Mouse (Mus musculus) G1E (cell line): ENCODE data around the gene Abhd13. TPM values are rescaled to one million over a fixed set of nuclear protein-coding genes. Genes with fewer than 3 reads are reported as not detected.
A peak's percentile ranks its signal among the peaks of the same experiment; 100 is the strongest.

ENCODE experiments used
- ATAC-seq: 2 replicates; pipeline ENCODE4 v1.8.0; 2016; ENCODE audit warnings: mild to moderate bottlenecking; ENCODE audit not compliant: insufficient number of reproducible peaks, poor library complexity, low FRiP score, severe bottlenecking; ENCODE audit errors: extremely low read depth
- DNase-seq: peaks from one replicate; pipeline ENCODE4 v3.0.0; 2012; ENCODE audit warnings: low spot score
- H3K27me3 ChIP-seq: 2 replicates; pipeline ENCODE4 v1.6.1; 2012; ENCODE audit warnings: mild to moderate bottlenecking, low read length, inconsistent platforms; ENCODE audit not compliant: insufficient read depth
- H3K36me3 ChIP-seq: replicated peaks from 2 replicates; pipeline ENCODE3; 2012; ENCODE audit warnings: mild to moderate bottlenecking, inconsistent platforms
- H3K4me1 ChIP-seq: 2 replicates; pipeline ENCODE4 v1.6.1; 2012; ENCODE audit warnings: low read depth, low read length, inconsistent platforms, mixed read lengths; ENCODE audit not compliant: insufficient read depth
- H3K4me3 ChIP-seq: 2 replicates; pipeline ENCODE4 v1.5.1; 2012; ENCODE audit warnings: low read depth, mild to moderate bottlenecking, inconsistent platforms, low read length, moderate library complexity, mixed read lengths
- H3K9me3 ChIP-seq: replicated peaks from 2 replicates; pipeline ENCODE4 v1.6.1; 2012; ENCODE audit warnings: inconsistent platforms
- CTCF ChIP-seq: IDR thresholded peaks from 2 replicates; pipeline ENCODE4 v1.5.1; 2012; ENCODE audit warnings: low read depth, low read length, inconsistent platforms, mixed read lengths
- GATA1 ChIP-seq: IDR thresholded peaks from 2 replicates; pipeline ENCODE4 v1.6.1; 2012; ENCODE audit warnings: borderline replicate concordance, low read length, inconsistent platforms, mixed read lengths
- GATA2 ChIP-seq: IDR thresholded peaks from 2 replicates; pipeline ENCODE4 v1.6.1; 2012; ENCODE audit warnings: low read depth, low read length, inconsistent platforms, borderline replicate concordance
- POLR2AphosphoS5 ChIP-seq: IDR thresholded peaks from 2 replicates; pipeline ENCODE4 v1.6.1; 2012; ENCODE audit warnings: low read depth, low read length, inconsistent platforms; ENCODE audit not compliant: insufficient replicate concordance
- TAL1 ChIP-seq: conservative IDR thresholded peaks from 2 replicates; pipeline ENCODE4 v1.6.1; 2012; ENCODE audit warnings: low read depth, low read length, inconsistent platforms, mixed read lengths
- polyA plus RNA-seq: library from polyadenylated mRNA; stranded (reverse); fragments of >175 nt; gene quantifications from 2 replicates; pipeline ENCODE4 v1.2.3, GENCODE M21; 2012
- total RNA-seq, 2 experiments: library from RNA; stranded (forward) in 1 of 2; stranded (reverse) in 1 of 2; fragments of 200-1000 nt in 1 of 2; fragments of >200 nt in 1 of 2; fragmentation: Nextera tagmentation in 1 of 2; gene quantifications; 2 replicates each; pipeline ENCODE4 v1.2.3; 2014 to 2017

Gene Abhd13
- total RNA-seq (2014; fragmentation: Nextera tagmentation) (18.7 and 19.9 TPM in 2 replicates), total RNA-seq (2017) (23.5 and 24.0 TPM in 2 replicates), polyA plus RNA-seq (1.4 and 1.5 TPM in 2 replicates)

DNA sequence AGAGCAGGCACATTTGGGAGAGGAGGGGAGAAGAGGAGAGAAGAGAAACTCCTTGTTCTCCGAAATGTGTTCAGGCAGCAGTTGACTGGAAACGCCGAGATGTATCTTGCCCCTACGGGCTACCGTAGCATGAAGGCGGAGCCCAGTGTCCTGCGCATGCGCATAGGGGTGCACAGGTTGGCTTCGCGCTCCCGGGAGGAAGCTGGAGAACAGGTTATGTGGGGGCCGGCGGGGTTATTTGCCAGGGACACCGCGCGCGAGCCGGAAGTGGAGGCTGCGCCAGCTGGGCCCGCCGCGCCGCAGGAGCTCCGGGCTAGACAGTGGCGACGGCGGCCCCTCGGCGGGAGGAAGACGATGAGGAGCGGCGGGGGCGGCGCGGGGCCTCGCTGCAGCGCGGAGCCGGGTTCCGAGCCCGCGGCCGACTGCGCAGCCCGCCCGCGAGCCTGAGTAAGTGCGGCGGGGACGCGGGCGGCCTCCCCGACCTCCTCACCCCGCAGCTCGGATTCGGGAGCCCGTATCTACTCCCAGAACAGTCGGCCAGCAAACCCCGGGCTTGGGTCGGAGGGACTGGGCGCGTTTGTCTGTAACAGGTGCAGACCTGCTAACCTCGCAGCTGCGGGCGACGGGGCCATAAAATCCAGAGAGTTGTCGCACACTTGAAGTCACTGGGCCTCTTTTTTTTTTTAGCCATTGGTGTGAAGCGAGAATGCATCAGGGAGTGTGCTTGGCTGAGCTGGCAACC is at the start of gene Abhd13, which contains the start of gene Lig4:
Abhd13 (plus strand) TSS at position 135 of the 742 bp plus-strand sequence.
Lig4 (minus strand) TSS at position 114 of the 742 bp plus-strand sequence.
- TF ChIP-seq GATA1 (no peak), TAL1 (no peak), CTCF (no peak), GATA2 (no peak), POLR2AphosphoS5 (no peak)
- H3K4me3 ChIP-seq: peak within 1 kb of the TSS; percentile 85
- H3K27me3 ChIP-seq: no peaks in the 10 kb centered on the region
- peaks cover 34% of the 10 kb centered on the region for H3K36me3 ChIP-seq
- ATAC-seq (peak; percentile 42), DNase-seq (peak; percentile 91)
- peaks cover 27% of the 10 kb centered on the region for H3K4me1 ChIP-seq
- no peaks in the 10 kb centered on the region for H3K9me3 ChIP-seq

DNA sequence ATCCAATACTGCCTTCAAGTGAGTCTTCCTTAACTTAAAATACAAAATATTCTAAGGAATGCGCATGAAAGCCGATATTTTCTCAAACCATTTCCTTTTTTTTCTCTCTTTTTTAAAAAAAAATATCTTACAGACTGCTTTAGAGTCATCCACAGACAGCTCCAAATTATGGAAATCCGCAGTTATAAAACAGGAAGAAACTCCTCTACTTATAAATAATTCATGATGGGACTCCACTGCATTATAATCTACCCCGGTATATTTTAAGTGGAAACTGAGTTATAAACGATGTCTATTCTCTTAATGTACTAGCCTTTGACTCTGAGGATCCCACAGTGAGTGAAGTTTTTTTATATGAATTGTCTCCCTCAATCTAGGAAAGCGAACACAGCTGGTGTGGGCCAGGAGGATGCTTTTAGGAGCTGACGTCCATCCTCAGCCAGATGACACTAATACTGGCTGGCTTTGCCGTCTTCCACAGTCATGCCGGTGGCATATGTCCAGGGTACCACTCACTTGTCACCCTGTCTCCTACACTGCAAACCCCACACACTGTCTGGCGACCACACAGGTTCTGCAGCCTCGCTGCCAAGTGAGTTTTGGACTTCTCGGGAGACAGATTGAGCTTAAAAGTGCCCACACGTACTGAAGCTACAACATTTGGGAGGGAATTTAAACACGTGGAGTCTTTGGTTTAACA is 47.6 kb upstream of the Abhd13 start:
- Histone ChIP-seq H3K9me3 (no peaks in the 10 kb centered on the region), H3K36me3 (no peaks in the 10 kb centered on the region), H3K4me3 (no peak overlapping the region), H3K27me3 (no peaks in the 10 kb centered on the region), H3K4me1 (no peaks in the 10 kb centered on the region)
- TF ChIP-seq POLR2AphosphoS5 (no peak), CTCF (no peak), TAL1 (no peak), GATA2 (no peak), GATA1 (no peak)
- DNase-seq (no peak), ATAC-seq (no peak)

DNA sequence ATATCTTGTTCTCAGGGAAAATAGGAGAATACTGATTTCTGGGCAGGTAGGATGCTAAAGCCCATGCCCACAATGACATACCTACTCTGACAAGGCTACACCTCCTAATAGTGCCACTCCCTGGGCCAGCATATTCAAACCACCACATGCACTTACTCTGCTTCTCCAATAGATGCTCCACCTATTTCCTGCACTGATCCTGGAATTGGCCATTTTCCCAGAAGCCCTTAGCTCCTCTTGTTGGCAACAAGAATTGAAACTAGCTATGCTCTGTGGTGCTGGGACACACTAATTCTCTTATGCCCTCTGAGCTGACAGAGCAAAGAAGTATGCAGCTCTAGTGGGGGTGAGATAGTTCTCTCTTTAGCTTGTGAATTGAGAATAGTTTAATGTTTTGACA is 44.8 kb upstream of the Abhd13 start:
- Histone ChIP-seq H3K9me3 (no peaks in the 10 kb centered on the region), H3K36me3 (no peaks in the 10 kb centered on the region), H3K4me3 (no peak overlapping the region), H3K4me1 (no peaks in the 10 kb centered on the region), H3K27me3 (no peaks in the 10 kb centered on the region)
- no peak for DNase-seq
- TF ChIP-seq CTCF: no peak
- TF ChIP-seq POLR2AphosphoS5: no peak
- no peak for TF ChIP-seq GATA1
- no peak for TF ChIP-seq GATA2
- no peak for TF ChIP-seq TAL1
- no peak for ATAC-seq

DNA sequence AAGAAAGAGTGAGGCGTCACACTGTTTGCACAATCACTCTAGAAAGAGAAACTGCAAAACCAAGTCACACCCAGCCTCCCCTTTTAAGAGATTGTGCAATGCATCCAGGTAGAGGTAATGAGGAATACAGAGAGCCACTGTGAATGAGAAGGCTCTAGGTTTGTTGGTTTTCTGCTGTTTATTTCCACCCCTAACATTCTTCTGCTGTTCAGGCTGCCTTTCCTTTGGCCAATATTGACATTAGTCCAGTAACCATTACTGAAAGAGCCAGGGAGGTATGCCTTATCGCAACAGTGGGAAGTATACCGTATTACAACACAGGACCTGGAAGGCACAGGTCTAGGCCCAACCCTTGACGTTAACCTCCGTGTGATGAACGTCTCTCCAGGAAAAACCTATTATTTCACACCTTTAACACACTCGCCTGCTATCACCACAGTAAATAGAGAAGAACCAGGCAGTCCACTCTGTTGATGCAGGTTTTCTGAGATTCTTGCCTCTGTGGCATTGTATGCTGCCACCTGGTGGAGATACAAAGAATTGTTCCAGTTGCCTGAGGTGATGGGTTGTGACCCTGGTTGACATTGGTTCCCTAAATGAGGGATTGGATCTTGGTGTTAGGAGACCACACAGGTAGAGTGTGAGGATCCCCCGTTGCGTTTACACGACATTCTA is 42.5 kb upstream of the Abhd13 start:
- Histone ChIP-seq H3K4me3 (no peak overlapping the region), H3K9me3 (no peaks in the 10 kb centered on the region), H3K27me3 (no peaks in the 10 kb centered on the region), H3K4me1 (no peaks in the 10 kb centered on the region), H3K36me3 (no peaks in the 10 kb centered on the region)
- TF ChIP-seq TAL1 (no peak), GATA2 (no peak), CTCF (peak; percentile 76), GATA1 (no peak), POLR2AphosphoS5 (no peak)
- ATAC-seq (no peak), DNase-seq (peak; percentile 8)

DNA sequence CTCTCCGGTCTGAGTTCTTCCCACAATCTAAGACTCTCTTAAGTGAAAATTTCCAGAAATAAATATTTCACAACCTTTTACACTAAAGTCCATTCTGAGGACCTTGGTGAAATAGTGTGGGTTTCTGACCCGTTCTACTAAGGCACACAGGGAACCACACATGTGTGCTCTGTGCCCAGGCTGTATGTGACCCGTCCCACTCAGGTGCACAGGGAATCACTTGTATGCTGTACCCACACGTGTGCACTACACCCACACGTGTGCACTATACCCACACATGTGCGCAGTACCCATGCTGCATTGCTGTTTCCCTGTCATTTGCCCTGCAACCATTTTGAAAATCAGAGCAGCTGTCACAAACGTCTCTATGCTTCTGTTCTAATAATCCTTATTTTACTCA is 41.9 kb upstream of the Abhd13 start:
- TF ChIP-seq POLR2AphosphoS5: no peak
- TF ChIP-seq CTCF: no peak
- no peak for TF ChIP-seq GATA1
- no peak for TF ChIP-seq GATA2
- TF ChIP-seq TAL1: no peak
- Histone ChIP-seq H3K4me3 (no peak overlapping the region), H3K36me3 (no peaks in the 10 kb centered on the region), H3K4me1 (no peaks in the 10 kb centered on the region), H3K27me3 (no peaks in the 10 kb centered on the region), H3K9me3 (no peaks in the 10 kb centered on the region)
- no peak for ATAC-seq
- no peak for DNase-seq
